Mouse (Mus musculus): ENCODE measurements around the gene H2-Q4.

DNA sequence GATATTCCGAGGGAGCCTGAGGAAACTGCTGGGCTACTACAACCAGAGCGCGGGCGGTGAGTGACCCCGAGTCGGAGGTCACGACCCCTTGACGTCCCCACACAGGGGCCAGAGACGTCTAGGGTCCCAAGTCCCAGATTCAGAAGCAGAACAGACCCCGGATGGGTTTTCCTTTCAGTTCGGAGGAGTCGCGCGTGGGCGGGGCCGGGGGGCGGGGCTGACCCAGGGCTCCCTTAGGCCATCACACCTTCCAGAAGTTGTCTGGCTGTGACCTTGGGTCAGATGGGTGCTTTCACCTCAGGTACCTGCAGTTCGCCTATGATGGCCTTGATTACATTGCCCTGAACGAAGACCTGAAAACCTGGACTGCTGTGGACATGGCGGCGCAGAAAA, 20.0 kb upstream of the H2-Q4 start:
- TF ChIP-seq POLR2A (IDR thresholded peaks at IDR 0.05; ENCODE audit: low read depth, low read length) = no peak
- no peak for TF ChIP-seq CTCF (IDR thresholded peaks at IDR 0.05; ENCODE audit: extremely low read depth, insufficient read length, insufficient replicate concordance, low read depth, low read length)

Data from small intestine, adult 2 months (tissue).